Mouse (Mus musculus): Measurements from ENCODE around the gene Aym1.

DNA sequence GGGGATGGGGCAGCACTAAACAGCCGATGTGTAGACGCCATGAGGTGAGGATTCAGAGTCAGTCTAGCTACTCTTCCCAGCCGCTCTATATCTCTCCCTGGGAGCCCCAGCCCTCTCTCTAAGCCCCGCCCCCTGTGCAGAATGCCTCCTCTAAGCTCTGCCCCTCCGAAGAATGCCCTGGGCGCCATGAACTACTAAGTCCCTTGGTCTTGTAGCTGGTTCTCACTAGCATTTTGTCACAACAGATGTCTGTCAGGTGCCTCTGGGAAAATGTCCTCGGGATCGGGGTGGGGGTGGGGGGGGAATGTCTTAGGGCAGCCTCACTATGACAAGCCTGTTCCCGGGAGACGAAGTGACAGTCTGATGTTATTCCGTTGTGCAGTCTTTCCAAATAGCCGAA, 9.5 kb upstream of the Aym1 start:
- TF ChIP-seq GATA1 (IDR thresholded peaks at IDR 0.05; ENCODE audit: low read length), result no peak
- no peak for TF ChIP-seq TAL1 (IDR thresholded peaks at IDR 0.05; ENCODE audit: low read length)
